Mouse (Mus musculus): Measurements from ENCODE around the gene Mau2. TPM values are rescaled to one million over a fixed set of nuclear protein-coding genes. Genes with fewer than 3 reads are reported as not detected.
"Not testable (repeated sequence)": the region's sequence is repeated elsewhere in the genome, so short reads cannot be mapped to it uniquely, and the experiment has no call there.

Gene Mau2
- total and polyA plus RNA-seq, 2 experiments = 18.0 to 40.5 TPM

DNA sequence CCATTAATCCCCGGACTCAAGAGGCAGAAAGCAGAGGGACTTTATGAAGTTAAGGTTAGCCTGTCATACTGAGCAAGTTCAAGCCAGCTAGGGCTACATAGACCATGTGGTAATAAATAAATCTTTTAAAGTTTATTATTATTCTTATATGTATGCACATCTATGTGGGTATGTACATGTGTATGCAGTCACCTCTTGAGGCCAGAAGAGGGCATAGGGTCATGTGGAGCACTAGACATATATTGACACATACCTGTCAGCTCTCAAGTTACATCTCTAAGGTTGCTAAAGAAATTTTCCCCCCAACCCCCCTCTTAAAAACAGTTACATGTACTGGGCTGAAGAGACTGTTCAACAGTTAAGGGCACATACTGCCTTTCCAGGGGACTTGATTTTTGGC is 29.8 kb downstream of the Mau2 start:
- H3K36me3 ChIP-seq (ENCODE audit: control insufficient read depth, insufficient read depth, low read length) = no peaks in the 10 kb centered on the region
- no peaks in the 10 kb centered on the region for H3K79me2 ChIP-seq (ENCODE audit: control insufficient read depth, insufficient read depth, low read length)
- 84% methylated on average over 1 of the region's 1 CpGs for WGBS
- no peak overlapping the region for H3K4me3 ChIP-seq (ENCODE audit: insufficient read depth, low read depth, low read length)
- no peaks in the 10 kb centered on the region for H3K4me1 ChIP-seq (ENCODE audit: control insufficient read depth, insufficient read depth, low read length)
- no peak for TF ChIP-seq CTCF (IDR thresholded peaks at IDR 0.05; ENCODE audit: low read depth, low read length)
- no peak for TF ChIP-seq POLR2A (IDR thresholded peaks at IDR 0.05; ENCODE audit: extremely low read depth, insufficient read depth, low read length)
- H3K9ac ChIP-seq (ENCODE audit: low read depth, low read length) = no peak overlapping the region
- H3K27me3 ChIP-seq (ENCODE audit: control insufficient read depth, insufficient read depth, low read length) = no peaks in the 10 kb centered on the region
- no peak for DNase-seq (ENCODE audit: extremely low read depth, low read depth, low spot score)
- H3K27ac ChIP-seq (replicated peaks; ENCODE audit: insufficient read depth, low read depth, low read length) = no peak overlapping the region

DNA sequence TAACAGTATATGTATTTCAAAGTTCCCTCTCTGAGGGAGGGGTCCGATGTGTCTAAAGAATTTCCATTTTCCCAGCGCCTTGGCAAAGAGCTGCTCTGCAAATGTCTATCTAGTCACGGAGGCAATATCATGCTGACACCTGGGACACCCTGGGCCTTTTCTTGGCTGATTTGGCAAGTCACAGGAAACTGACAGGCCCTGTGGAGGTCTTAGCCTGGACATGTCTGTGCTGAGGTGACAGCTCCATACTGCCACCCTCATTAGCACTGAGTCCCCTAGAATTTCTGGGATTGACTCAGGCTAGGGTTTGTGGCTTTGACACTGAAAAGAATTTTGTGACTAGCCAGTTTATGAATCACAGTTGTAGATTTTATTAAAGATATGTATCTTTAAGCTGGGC is 30.2 kb downstream of the Mau2 start:
- Histone ChIP-seq H3K4me3 (ENCODE audit: insufficient read depth, low read depth, low read length) (no peak overlapping the region), H3K4me1 (ENCODE audit: control insufficient read depth, insufficient read depth, low read length) (no peaks in the 10 kb centered on the region), H3K79me2 (ENCODE audit: control insufficient read depth, insufficient read depth, low read length) (no peaks in the 10 kb centered on the region), H3K36me3 (ENCODE audit: control insufficient read depth, insufficient read depth, low read length) (no peaks in the 10 kb centered on the region), H3K27ac (replicated peaks; ENCODE audit: insufficient read depth, low read depth, low read length) (no peak overlapping the region), H3K27me3 (ENCODE audit: control insufficient read depth, insufficient read depth, low read length) (no peaks in the 10 kb centered on the region), H3K9ac (ENCODE audit: low read depth, low read length) (no peak overlapping the region)
- TF ChIP-seq POLR2A (IDR thresholded peaks at IDR 0.05; ENCODE audit: extremely low read depth, insufficient read depth, low read length) (no peak), CTCF (IDR thresholded peaks at IDR 0.05; ENCODE audit: low read depth, low read length) (no peak)
- WGBS = 73% methylated on average over 3 of the region's 3 CpGs
- DNase-seq (ENCODE audit: extremely low read depth, low read depth, low spot score) = no peak

DNA sequence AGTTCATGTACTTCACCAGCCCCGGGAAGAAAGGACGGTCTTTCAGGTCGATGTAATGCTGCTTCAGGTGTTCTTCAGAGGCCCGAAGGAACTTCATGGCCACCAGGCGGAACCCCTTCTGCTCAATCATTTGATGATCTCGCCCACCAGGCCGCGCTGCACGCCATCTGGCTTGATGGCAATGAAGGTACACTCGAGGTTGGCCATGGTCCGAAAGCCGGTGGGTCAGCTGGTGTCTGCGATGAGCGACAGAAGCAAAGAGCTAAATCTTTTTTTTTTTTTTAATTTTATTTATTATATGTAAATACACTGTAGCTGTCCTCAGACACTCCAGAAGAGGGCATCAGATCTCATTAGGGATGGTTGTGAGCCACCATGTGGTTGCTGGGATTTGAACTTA is 31.7 kb downstream of the Mau2 start:
- not testable (repeated sequence) for H3K4me1 ChIP-seq (ENCODE audit: control insufficient read depth, insufficient read depth, low read length); H3K9ac ChIP-seq (ENCODE audit: low read depth, low read length); DNase-seq (ENCODE audit: extremely low read depth, low read depth, low spot score); H3K27ac ChIP-seq (replicated peaks; ENCODE audit: insufficient read depth, low read depth, low read length); H3K27me3 ChIP-seq (ENCODE audit: control insufficient read depth, insufficient read depth, low read length); H3K36me3 ChIP-seq (ENCODE audit: control insufficient read depth, insufficient read depth, low read length); H3K4me3 ChIP-seq (ENCODE audit: insufficient read depth, low read depth, low read length); H3K79me2 ChIP-seq (ENCODE audit: control insufficient read depth, insufficient read depth, low read length)
- WGBS = 91% methylated on average over 14 of the region's 14 CpGs

DNA sequence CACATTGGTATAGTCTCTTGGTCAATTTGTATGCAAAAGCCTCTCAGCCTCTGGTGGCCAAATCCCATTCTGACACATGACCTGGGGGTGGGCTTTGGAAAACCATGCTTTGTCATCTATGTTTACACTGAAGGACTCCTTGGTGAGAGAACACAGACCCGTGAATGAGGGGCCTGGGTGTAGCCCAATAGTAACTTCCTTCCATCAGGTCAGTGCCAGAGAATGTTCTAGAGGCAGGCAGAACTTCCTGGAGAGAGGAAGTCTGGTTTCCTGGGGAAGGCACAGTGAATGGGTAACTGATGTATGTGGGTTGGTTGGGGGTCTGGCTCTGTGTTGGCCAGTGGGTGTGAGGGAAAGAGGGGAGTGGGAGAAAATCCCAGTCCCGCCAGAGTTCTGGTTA is 37.4 kb downstream of the Mau2 start:
- TF ChIP-seq CTCF (IDR thresholded peaks at IDR 0.05; ENCODE audit: low read depth, low read length) (no peak), POLR2A (IDR thresholded peaks at IDR 0.05; ENCODE audit: extremely low read depth, insufficient read depth, low read length) (no peak)
- DNase-seq (ENCODE audit: extremely low read depth, low read depth, low spot score) = no peak
- Histone ChIP-seq H3K27ac (replicated peaks; ENCODE audit: insufficient read depth, low read depth, low read length) (no peak overlapping the region), H3K4me3 (ENCODE audit: insufficient read depth, low read depth, low read length) (no peak overlapping the region), H3K4me1 (ENCODE audit: control insufficient read depth, insufficient read depth, low read length) (peaks cover 4% of the 10 kb centered on the region), H3K36me3 (ENCODE audit: control insufficient read depth, insufficient read depth, low read length) (no peaks in the 10 kb centered on the region), H3K27me3 (ENCODE audit: control insufficient read depth, insufficient read depth, low read length) (no peaks in the 10 kb centered on the region), H3K79me2 (ENCODE audit: control insufficient read depth, insufficient read depth, low read length) (no peaks in the 10 kb centered on the region), H3K9ac (ENCODE audit: low read depth, low read length) (no peak overlapping the region)
- 54% methylated on average over 2 of the region's 2 CpGs for WGBS

DNA sequence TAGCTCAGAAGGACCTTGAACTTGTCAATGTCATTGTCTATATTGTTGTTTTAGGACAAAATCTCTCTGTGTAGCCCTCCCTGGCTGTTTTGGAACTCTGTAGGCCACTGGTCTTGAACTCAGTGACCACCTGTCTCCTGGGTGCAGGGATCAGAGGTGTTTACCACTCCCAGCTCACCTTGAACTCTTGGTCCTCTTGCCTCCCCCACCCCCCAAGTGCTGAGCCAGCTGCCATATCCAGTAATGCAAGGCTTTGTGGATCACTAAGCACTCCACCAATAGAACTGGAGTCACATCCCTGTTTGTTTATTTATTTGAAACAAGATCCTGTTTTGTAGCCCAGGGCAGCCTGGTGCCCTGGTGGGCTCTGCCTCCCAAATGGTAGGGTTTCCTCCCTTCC is 38.2 kb downstream of the Mau2 start:
- Histone ChIP-seq H3K27ac (replicated peaks; ENCODE audit: insufficient read depth, low read depth, low read length) (no peak overlapping the region), H3K79me2 (ENCODE audit: control insufficient read depth, insufficient read depth, low read length) (no peaks in the 10 kb centered on the region), H3K9ac (ENCODE audit: low read depth, low read length) (no peak overlapping the region), H3K4me1 (ENCODE audit: control insufficient read depth, insufficient read depth, low read length) (peaks cover 4% of the 10 kb centered on the region), H3K4me3 (ENCODE audit: insufficient read depth, low read depth, low read length) (no peak overlapping the region), H3K36me3 (ENCODE audit: control insufficient read depth, insufficient read depth, low read length) (no peaks in the 10 kb centered on the region), H3K27me3 (ENCODE audit: control insufficient read depth, insufficient read depth, low read length) (no peaks in the 10 kb centered on the region)
- DNase-seq (ENCODE audit: extremely low read depth, low read depth, low spot score) = no peak
- TF ChIP-seq CTCF (IDR thresholded peaks at IDR 0.05; ENCODE audit: low read depth, low read length) (no peak), POLR2A (IDR thresholded peaks at IDR 0.05; ENCODE audit: extremely low read depth, insufficient read depth, low read length) (no peak)

DNA sequence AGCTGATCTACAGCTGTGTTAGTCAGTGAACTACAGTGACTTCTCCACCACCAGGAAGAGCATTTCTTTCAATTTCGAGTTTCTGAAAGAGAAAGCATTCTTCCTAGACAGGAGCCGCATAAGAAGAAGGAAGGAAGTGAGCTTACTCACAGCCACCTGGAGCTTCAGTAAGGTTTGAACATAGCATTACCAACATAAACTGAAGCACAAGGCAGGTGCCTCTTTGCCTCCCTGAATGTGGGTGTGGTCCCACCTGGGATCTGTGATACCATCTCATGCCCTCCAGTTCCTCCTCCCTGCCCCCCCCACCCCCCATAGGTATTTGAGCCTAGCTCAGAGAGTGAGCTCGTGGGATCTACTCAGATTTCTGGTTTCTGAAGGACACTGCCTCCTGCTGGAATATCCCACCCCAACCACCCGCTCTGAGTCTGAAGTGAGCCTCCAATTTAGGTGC is 39.3 kb downstream of the Mau2 start:
- peak; percentile 47 for DNase-seq (ENCODE audit: extremely low read depth, low read depth, low spot score)
- peaks cover 4% of the 10 kb centered on the region for H3K4me1 ChIP-seq (ENCODE audit: control insufficient read depth, insufficient read depth, low read length)
- no peaks in the 10 kb centered on the region for H3K27me3 ChIP-seq (ENCODE audit: control insufficient read depth, insufficient read depth, low read length)
- H3K27ac ChIP-seq (replicated peaks; ENCODE audit: insufficient read depth, low read depth, low read length) = no peak overlapping the region
- TF ChIP-seq CTCF (IDR thresholded peaks at IDR 0.05; ENCODE audit: low read depth, low read length) (no peak), POLR2A (IDR thresholded peaks at IDR 0.05; ENCODE audit: extremely low read depth, insufficient read depth, low read length) (no peak)
- 72% methylated on average over 4 of the region's 4 CpGs for WGBS
- H3K4me3 ChIP-seq (ENCODE audit: insufficient read depth, low read depth, low read length) = no peak overlapping the region
- no peaks in the 10 kb centered on the region for H3K36me3 ChIP-seq (ENCODE audit: control insufficient read depth, insufficient read depth, low read length)
- no peaks in the 10 kb centered on the region for H3K79me2 ChIP-seq (ENCODE audit: control insufficient read depth, insufficient read depth, low read length)
- H3K9ac ChIP-seq (ENCODE audit: low read depth, low read length) = no peak overlapping the region

DNA sequence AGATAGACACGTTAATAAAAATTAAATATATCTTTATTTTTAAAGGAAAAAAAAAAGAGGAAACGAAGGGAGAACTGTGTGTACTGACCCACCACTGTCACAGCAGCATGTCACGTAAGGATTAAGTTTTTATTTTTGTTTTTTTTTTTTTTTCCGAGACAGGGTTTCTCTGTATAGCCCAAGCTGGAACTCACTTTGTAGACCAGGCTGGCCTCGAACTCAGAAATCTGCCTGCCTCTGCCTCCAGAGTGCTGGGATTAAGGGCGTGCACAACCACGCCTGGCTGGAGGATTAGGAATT is 40.7 kb downstream of the Mau2 start:
- 41% methylated on average over 7 of the region's 7 CpGs for WGBS
- H3K27me3 ChIP-seq (ENCODE audit: control insufficient read depth, insufficient read depth, low read length); H3K27ac ChIP-seq (replicated peaks; ENCODE audit: insufficient read depth, low read depth, low read length); H3K9ac ChIP-seq (ENCODE audit: low read depth, low read length); DNase-seq (ENCODE audit: extremely low read depth, low read depth, low spot score); H3K36me3 ChIP-seq (ENCODE audit: control insufficient read depth, insufficient read depth, low read length); H3K4me3 ChIP-seq (ENCODE audit: insufficient read depth, low read depth, low read length); H3K79me2 ChIP-seq (ENCODE audit: control insufficient read depth, insufficient read depth, low read length); H3K4me1 ChIP-seq (ENCODE audit: control insufficient read depth, insufficient read depth, low read length): not testable (repeated sequence)

All from liver, adult 2 months (tissue).